Mouse (Mus musculus): ENCODE results near the gene Kcnk16.
"Not testable (repeated sequence)": the region's sequence is repeated elsewhere in the genome, so short reads cannot be mapped to it uniquely, and the experiment has no call there.

Kcnk16 gene

DNA sequence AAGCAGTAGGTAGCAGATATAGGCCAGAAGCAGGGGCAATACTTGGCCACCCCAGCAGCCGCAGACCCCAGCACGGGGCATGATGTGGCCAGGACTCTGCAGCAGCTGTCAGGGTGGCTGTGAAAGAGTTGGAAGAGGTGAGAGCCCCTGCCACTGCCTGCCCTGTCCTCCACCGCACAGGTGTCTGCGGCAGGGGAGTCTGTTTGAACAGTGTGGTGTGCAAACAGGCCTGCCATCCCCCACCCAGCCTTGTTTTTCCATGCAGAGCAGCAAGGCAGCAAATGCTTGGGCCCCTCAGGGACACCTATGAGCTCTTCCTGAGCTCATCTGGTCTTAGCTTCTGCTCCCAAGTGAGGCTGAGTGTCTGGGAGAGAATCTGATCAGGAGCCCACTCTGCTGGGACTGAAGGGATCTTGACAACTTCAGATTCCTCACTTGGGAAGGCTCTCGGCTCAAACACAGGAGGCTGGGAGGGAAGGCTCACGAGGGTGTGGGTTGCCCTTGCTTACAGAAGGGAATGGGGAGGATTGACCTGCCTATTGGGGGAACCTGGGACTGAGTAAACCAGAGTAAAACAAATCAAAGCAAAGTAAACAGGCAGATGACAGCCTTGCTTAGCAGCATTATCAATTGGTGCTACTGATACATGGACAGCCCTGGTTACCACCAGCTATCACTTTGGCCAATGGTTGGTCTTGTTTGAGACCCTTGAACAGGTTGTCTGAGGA, at the start of gene Kcnk16:
Kcnk16 (minus strand) TSS at position 118 of the 728 bp plus-strand sequence.
- DNase-seq (ENCODE audit: low spot score): no peak

DNA sequence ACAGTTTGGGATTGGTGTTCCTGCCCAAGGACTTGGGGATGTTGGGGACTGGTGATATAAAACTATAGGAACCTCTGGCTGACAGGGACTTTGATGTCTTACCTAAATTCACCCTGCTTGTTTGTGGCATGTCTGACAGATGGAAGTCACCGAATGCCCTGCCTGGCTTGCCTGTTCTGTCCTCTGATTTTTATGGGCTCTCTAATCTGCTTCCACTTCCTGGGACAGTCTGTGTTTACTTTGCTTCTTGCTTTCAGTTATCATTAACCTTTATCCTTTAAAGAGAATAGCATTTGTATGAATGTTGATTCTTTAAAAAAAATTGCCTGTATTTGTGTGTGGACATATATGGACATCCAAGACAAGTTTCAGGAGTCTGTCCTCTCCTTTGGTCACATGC, 46.1 kb upstream of the Kcnk16 start:
- DNase-seq (ENCODE audit: low spot score): no peak

DNA sequence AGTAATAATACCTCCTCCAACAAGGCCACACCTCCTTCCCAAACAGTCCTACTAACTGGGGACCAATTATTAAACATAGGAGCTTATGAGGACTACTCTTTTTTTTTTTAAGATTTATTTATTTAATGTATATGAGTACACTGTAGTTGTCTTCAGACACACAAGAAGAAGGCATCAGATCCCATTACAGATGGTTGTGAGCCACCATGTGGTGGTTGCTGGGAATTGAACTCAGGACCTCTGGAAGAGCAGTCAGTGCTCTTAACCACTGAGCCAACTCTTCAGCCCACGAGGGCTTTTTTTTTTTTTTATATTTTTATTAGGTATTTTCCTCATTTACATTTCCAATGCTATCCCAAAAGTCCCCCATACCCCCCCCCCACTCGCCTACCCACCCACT, 36.1 kb upstream of the Kcnk16 start:
- not testable (repeated sequence) for DNase-seq (ENCODE audit: low spot score)

DNA sequence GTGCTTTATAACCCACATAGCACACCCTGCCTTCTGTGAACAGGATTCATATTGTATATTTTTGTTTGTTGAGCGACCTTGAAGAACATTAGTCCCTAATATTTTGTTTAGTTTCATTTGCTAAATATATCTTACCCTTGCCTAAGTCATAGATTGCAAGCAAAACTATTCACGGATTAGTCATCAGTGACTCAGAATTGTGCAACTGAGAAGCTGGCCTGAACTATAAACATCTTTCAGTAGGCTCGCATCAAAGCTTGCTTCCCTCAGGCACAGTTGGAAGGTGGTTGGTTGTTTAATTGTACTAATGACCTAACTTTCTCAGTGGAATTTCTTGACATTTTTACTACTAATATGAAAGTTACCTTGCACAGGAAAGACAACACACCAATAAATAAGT, 29.1 kb upstream of the Kcnk16 start:
- DNase-seq (ENCODE audit: low spot score): no peak

- DNase-seq (ENCODE audit: low spot score): no peak
Measured at GRCm38 (mm10) chr14:20297616-20298015, 28.6 kb upstream of the Kcnk16 start.

DNA sequence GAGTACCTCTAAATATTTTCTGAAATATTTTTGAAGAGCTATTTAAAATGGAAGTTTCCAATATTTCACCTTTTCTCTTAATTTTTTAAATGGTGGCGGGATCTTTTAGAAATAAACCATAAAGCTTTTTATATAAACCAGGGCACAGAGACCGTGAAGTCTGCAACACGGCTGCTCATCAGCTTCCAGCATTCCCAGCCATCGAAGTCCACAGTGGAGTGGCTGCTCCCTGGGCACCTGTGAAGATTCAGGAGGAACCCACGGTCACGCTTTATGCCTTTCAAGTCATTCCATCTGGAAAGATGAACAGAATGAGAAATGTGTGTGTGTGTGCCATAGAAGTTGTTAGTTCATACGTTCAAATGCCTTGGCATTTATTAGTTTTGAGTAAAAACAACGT, 25.9 kb upstream of the Kcnk16 start:
- DNase-seq (ENCODE audit: low spot score): no peak

DNA sequence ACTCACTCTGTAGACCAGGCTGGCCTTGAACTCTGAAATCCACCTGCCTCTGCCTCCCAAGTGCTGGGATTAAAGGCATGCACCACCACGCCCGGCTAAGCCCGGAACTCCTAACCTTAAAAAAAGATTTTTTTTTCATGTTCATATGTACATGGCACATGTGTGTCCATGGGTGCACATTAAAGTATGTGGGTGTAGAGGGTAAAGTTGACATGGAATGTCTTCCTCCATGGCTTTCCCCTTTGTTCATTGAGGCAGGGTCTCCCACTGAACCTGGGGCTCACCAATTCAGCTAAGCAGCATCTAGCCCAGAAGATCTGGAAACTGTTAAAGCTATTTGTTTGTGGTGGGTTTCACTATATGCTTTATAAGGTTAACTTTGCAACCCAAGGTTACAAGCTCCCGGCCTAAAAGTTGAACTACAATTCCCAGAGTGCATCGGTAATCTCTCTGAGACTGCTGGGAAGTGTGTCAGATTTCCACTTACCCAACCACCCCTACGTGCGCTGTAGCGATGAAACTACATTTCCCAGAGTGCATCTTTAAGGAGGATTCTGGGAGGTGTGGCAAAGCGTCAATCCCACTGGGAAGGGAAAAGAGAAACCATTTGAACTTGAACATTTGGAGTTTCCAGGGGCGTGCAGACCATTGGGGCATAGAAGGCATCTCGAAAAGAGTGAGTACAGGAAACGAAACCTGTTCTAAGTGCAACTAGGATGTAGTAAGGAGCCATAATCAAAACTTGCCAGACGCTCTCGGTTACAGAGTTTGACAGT, 25.3 kb upstream of the Kcnk16 start, which contains the start of gene Nudt13:
Nudt13 (plus strand) TSS at position 581 of the 776 bp plus-strand sequence.
- DNase-seq (ENCODE audit: low spot score): peak; percentile 82

DNA sequence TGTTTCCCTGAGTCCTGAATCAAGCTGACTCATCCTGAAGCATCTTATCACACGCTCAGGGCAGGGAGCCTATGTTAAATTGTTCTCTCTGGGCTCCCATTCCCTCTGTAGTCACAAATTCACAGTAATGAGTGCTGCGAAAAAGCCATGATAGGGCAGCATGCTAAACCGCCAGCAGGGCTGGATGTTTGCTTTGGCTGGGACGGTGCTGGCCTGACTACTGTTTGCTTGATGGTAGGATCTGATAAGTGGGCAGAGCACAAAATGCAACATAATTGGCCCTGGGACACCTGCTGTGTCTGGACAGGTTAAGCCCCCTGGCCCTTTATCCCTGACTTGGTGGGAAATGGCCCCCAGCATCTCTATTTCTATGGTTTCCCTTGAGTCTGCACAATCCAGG, 22.4 kb upstream of the Kcnk16 start:
- no peak for DNase-seq (ENCODE audit: low spot score)

GRCm38 (mm10) chr14:20268421-20268820, 578 bp downstream of the Kcnk16 start:
- DNase-seq (ENCODE audit: low spot score): no peak

- no peak for DNase-seq (ENCODE audit: low spot score)
Measured at GRCm38 (mm10) chr14:20262346-20262745, 6.7 kb downstream of the Kcnk16 start.

- DNase-seq (ENCODE audit: low spot score): peak; percentile 41
Measured at GRCm38 (mm10) chr14:20258185-20259113, 10.6 kb downstream of the Kcnk16 start.

GRCm38 (mm10) chr14:20250237-20251171, 18.5 kb downstream of the Kcnk16 start:
- DNase-seq (ENCODE audit: low spot score): no peak

- no peak for DNase-seq (ENCODE audit: low spot score)
Measured at GRCm38 (mm10) chr14:20248001-20248400, 21.0 kb downstream of the Kcnk16 start.

GRCm38 (mm10) chr14:20246811-20247266, 22.2 kb downstream of the Kcnk16 start:
- no peak for DNase-seq (ENCODE audit: low spot score)

- no peak for DNase-seq (ENCODE audit: low spot score)
Measured at GRCm38 (mm10) chr14:20245861-20246260, 23.1 kb downstream of the Kcnk16 start.

GRCm38 (mm10) chr14:20245318-20245717, 23.7 kb downstream of the Kcnk16 start:
- peak; percentile 54 for DNase-seq (ENCODE audit: low spot score)

DNA sequence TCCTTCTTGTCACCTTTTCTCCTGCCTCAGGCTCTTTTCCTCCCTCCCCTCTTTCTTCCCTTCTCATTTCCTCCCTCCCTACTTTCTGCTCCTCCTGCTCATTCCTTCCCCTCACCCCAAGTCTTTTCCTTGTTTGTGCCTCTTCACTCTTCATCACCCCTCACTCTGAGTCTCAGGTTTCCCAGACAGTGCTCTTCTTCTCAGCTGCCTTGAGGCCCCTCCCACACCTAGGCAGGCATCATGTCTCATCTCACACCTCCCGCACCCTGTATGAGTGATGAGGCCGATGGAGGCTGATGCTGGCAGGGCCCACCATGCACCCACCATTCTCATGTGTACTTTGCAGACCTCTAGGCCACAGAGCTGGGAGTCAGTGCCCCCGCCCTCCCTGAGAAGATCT, 25.8 kb downstream of the Kcnk16 start:
- DNase-seq (ENCODE audit: low spot score): no peak

DNA sequence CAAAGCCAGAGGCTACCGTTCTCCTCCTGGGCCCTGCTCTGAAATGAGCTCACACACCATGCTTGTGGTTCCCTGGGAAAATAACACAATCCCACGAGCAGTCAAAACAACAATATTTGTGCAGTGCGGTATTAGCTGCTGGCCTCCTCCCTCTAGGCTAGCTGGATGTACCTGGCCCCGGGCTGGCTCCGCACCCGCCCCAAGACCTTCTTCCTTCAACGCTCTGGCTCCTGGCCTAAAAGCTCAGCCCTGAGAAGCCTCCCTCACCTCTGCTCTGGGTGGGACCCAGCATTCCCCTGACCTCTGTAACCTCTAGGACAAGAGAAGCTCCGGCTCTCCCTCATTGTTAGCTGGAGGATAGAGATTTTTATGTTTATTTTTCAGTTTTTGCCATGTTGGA, 26.5 kb downstream of the Kcnk16 start:
- peak; percentile 58 for DNase-seq (ENCODE audit: low spot score)

DNA sequence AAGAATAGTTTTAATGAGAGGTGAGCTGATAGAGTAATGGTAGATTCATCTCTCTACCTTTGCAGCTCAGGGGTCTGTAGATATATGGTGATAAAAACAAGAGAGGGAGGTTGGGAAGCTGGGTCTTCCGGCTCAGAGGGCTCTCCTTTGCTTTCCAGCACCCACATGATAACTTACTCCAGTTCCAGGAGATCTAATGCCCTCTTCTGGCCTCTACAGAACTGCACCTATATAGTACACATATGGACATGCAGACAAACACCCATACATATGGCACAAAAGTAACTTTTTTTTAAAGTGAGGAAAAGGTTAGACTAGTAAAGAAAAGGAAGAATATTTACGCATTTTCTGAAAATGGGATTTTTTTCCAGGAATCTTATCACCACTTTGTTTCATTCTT, 34.6 kb downstream of the Kcnk16 start:
- DNase-seq (ENCODE audit: low spot score): no peak

DNA sequence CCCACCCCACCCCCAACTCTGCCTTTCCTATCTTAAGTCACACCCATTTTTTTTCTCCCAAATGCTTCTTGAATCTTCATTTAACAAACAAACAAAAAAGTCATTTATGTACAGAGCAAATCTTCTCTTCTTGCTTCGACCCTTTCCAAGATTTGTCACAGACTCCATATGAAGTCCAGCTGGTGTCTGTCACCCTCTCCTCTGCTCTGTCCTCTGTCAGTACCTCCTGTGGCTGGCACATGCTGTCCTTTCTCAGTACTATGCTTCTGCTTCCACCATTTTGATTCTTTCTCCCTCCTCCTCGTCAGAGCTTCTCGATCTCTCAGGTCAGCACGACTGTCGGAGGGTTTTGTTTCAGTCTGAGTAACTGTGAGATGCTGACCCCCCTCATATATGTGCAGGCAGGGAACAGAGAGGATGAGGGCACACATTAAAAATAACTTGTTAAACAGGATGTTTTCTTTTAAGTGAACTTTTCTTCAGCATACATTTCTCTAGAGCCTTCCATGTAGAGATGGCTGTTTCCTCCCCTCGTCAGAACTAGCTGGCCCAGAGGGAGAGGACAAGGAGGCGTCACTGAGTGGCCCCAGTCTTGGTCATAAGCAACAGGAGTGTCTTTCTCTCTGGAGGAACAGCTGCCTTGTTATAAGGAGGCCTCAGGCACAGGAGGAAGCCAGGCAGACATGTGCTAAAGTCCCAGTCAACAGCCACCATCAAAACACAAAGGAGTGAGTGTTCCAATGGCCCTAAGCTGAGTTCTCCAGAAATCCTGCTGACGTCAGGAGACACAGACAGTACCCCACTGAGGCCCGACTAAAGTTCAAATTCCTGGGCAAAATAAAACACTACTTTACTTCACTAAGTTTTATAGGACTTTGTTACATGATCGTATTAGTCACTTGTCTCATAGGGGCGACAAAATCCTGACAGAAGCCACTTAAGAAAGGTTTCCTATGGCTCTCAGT, 35.7 kb downstream of the Kcnk16 start:
- DNase-seq (ENCODE audit: low spot score): no peak
